Mouse (Mus musculus) MEL (cell line): ENCODE results near the gene Specc1l. TPM values are rescaled to one million over a fixed set of nuclear protein-coding genes. Genes with fewer than 3 reads are reported as not detected.

Experiments used
- DNase-seq: peaks from one replicate; pipeline ENCODE4 v3.0.0; 2011; ENCODE audit warnings: low read depth, low spot score
- H3K27ac ChIP-seq: 2 replicates; pipeline ENCODE4 v1.5.1; 2012; ENCODE audit warnings: low read depth, mild to moderate bottlenecking, control low read depth, low read length, moderate library complexity; ENCODE audit not compliant: control insufficient read depth
- H3K27me3 ChIP-seq, 2 experiments: fragments of 150-350 bp in 1 of 2; sonication (generic) in 1 of 2; 2 replicates each; pipeline ENCODE4 v1.6.1; 2012; ENCODE audit warnings: low read length in 2 of 2, mild to moderate bottlenecking in 2 of 2, improper control_type of control experiment in 1 of 2, moderate library complexity in 1 of 2; ENCODE audit not compliant: insufficient read depth in 2 of 2, control insufficient read depth in 1 of 2
- H3K36me3 ChIP-seq, 2 experiments: 2 replicates each; pipeline ENCODE4 v1.6.1; 2012 to 2014; ENCODE audit warnings: low read length in 2 of 2, improper control_type of control experiment in 1 of 2, inconsistent platforms in 1 of 2, mild to moderate bottlenecking in 1 of 2; ENCODE audit not compliant: insufficient read depth in 2 of 2, control insufficient read depth in 1 of 2
- H3K4me1 ChIP-seq, 2 experiments: fragments of 150-350 bp in 1 of 2; sonication (generic) in 1 of 2; 2 replicates each; pipeline ENCODE4 v1.6.1; 2012; ENCODE audit warnings: low read length in 2 of 2, improper control_type of control experiment in 1 of 2, mild to moderate bottlenecking in 1 of 2; ENCODE audit not compliant: insufficient read depth in 2 of 2, control insufficient read depth in 1 of 2
- H3K4me3 ChIP-seq, 2 experiments: fragments of 150-350 bp in 1 of 2; sonication (generic) in 1 of 2; 2 replicates each; pipeline ENCODE4 v1.5.1; 2012; ENCODE audit warnings: low read depth in 2 of 2, low read length in 2 of 2, mild to moderate bottlenecking in 2 of 2, moderate library complexity in 2 of 2, control low read depth in 1 of 2, improper control_type of control experiment in 1 of 2; ENCODE audit not compliant: control insufficient read depth in 1 of 2, insufficient read depth in 1 of 2
- H3K79me2 ChIP-seq: 2 replicates; pipeline ENCODE4 v1.6.1; 2012; ENCODE audit warnings: mild to moderate bottlenecking, low read length, moderate library complexity; ENCODE audit not compliant: control insufficient read depth, poor library complexity, insufficient read depth
- H3K9ac ChIP-seq: 2 replicates; pipeline ENCODE4 v1.6.1; 2012; ENCODE audit warnings: low read depth, mild to moderate bottlenecking, control low read depth, low read length, moderate library complexity; ENCODE audit not compliant: control insufficient read depth, poor library complexity, severe bottlenecking
- H3K9me3 ChIP-seq: fragments of 150-350 bp; sonication (generic); replicated peaks from 2 replicates; pipeline ENCODE4 v1.6.1; 2012; ENCODE audit warnings: mild to moderate bottlenecking, low read length, improper control_type of control experiment, moderate library complexity; ENCODE audit not compliant: insufficient read depth
- BHLHE40 ChIP-seq: IDR thresholded peaks from 2 replicates; pipeline ENCODE4 v1.6.1; 2012; ENCODE audit warnings: low read depth, mild to moderate bottlenecking, inconsistent platforms, low read length, improper control_type of control experiment, borderline replicate concordance
- CHD1 ChIP-seq: IDR thresholded peaks from 2 replicates; pipeline ENCODE4 v1.6.1; 2012; ENCODE audit warnings: low read depth, mild to moderate bottlenecking, inconsistent platforms, low read length, improper control_type of control experiment
- CHD2 ChIP-seq: IDR thresholded peaks from 2 replicates; pipeline ENCODE4 v1.6.1; 2011; ENCODE audit warnings: low read length, improper control_type of control experiment
- CTCF ChIP-seq, 3 experiments: IDR thresholded peaks in 2 of 3; conservative IDR thresholded peaks in 1 of 3; 2 replicates each; pipeline ENCODE4 v1.5.1; 2011 to 2012; ENCODE audit warnings: low read length in 3 of 3, low read depth in 2 of 3, mild to moderate bottlenecking in 2 of 3, improper control_type of control experiment in 1 of 3, inconsistent platforms in 1 of 3, mixed read lengths in 1 of 3, moderate library complexity in 1 of 3; ENCODE audit not compliant: control insufficient read depth in 1 of 3, insufficient read depth in 1 of 3, poor library complexity in 1 of 3, severe bottlenecking in 1 of 3
- ELF1 ChIP-seq: IDR thresholded peaks from 2 replicates; pipeline ENCODE4 v1.6.1; 2014; ENCODE audit warnings: low read depth, mild to moderate bottlenecking, inconsistent platforms, low read length, improper control_type of control experiment, moderate library complexity
- EP300 ChIP-seq, 2 experiments: IDR thresholded peaks; 2 replicates each; pipeline ENCODE4 v1.6.1; 2011; ENCODE audit warnings: improper control_type of control experiment in 2 of 2, low read length in 2 of 2, low read depth in 1 of 2, mild to moderate bottlenecking in 1 of 2
- ETS1 ChIP-seq: IDR thresholded peaks from 2 replicates; pipeline ENCODE4 v1.6.1; 2012; ENCODE audit warnings: low read depth, mild to moderate bottlenecking, inconsistent platforms, low read length, improper control_type of control experiment, moderate library complexity
- GABPA ChIP-seq: IDR thresholded peaks from 2 replicates; pipeline ENCODE4 v1.6.1; 2012; ENCODE audit warnings: low read depth, mild to moderate bottlenecking, inconsistent platforms, low read length, improper control_type of control experiment, moderate library complexity
- GATA1 ChIP-seq: IDR thresholded peaks from 2 replicates; pipeline ENCODE4 v1.6.1; 2011; ENCODE audit warnings: low read depth, low read length, improper control_type of control experiment
- HCFC1 ChIP-seq: IDR thresholded peaks from 2 replicates; pipeline ENCODE4 v1.6.1; 2012; ENCODE audit warnings: low read depth, mild to moderate bottlenecking, inconsistent platforms, low read length, improper control_type of control experiment, moderate library complexity
- JUND ChIP-seq: IDR thresholded peaks from 2 replicates; pipeline ENCODE4 v1.6.1; 2011; ENCODE audit warnings: low read depth, mild to moderate bottlenecking, improper control_type of control experiment, low read length
- MAFK ChIP-seq: IDR thresholded peaks from 2 replicates; pipeline ENCODE4 v1.6.1; 2011; ENCODE audit warnings: low read depth, mild to moderate bottlenecking, low read length, improper control_type of control experiment, borderline replicate concordance
- MAZ ChIP-seq: IDR thresholded peaks from 2 replicates; pipeline ENCODE4 v1.6.1; 2012; ENCODE audit warnings: low read depth, mild to moderate bottlenecking, inconsistent platforms, low read length, improper control_type of control experiment
- MEF2A ChIP-seq: IDR thresholded peaks from 2 replicates; pipeline ENCODE4 v1.6.1; 2014; ENCODE audit warnings: low read depth, mild to moderate bottlenecking, inconsistent platforms, low read length, improper control_type of control experiment; ENCODE audit not compliant: poor library complexity, insufficient replicate concordance, severe bottlenecking; ENCODE audit errors: extremely low read depth
- MYB ChIP-seq: IDR thresholded peaks from 2 replicates; pipeline ENCODE4 v1.6.1; 2011; ENCODE audit warnings: mild to moderate bottlenecking, low read depth, low read length, improper control_type of control experiment
- MYC ChIP-seq: IDR thresholded peaks from 2 replicates; pipeline ENCODE4 v1.6.1; 2011; ENCODE audit warnings: low read depth, mild to moderate bottlenecking, low read length, improper control_type of control experiment, moderate library complexity
- NRF1 ChIP-seq: IDR thresholded peaks from 2 replicates; pipeline ENCODE4 v1.6.1; 2014; ENCODE audit warnings: low read depth, mild to moderate bottlenecking, inconsistent platforms, low read length, improper control_type of control experiment, moderate library complexity; ENCODE audit not compliant: poor library complexity, insufficient read depth, severe bottlenecking
- POLR2A ChIP-seq, 2 experiments: IDR thresholded peaks; 2 replicates each; pipeline ENCODE4 v1.6.1; 2011 to 2012; ENCODE audit warnings: low read length in 2 of 2, mild to moderate bottlenecking in 2 of 2, control low read depth in 1 of 2, improper control_type of control experiment in 1 of 2, low read depth in 1 of 2, moderate library complexity in 1 of 2; ENCODE audit not compliant: control insufficient read depth in 1 of 2, insufficient read depth in 1 of 2, poor library complexity in 1 of 2
- POLR2AphosphoS5 ChIP-seq: IDR thresholded peaks from 2 replicates; pipeline ENCODE4 v1.6.1; 2012; ENCODE audit warnings: low read depth, borderline replicate concordance, mild to moderate bottlenecking, inconsistent platforms, low read length, moderate library complexity, mixed read lengths
- RCOR1 ChIP-seq: IDR thresholded peaks from 2 replicates; pipeline ENCODE4 v1.6.1; 2012; ENCODE audit warnings: low read depth, mild to moderate bottlenecking, inconsistent platforms, low read length, improper control_type of control experiment
- SIN3A ChIP-seq: IDR thresholded peaks from 2 replicates; pipeline ENCODE4 v1.6.1; 2012; ENCODE audit warnings: low read length, improper control_type of control experiment, inconsistent platforms
- SMC3 ChIP-seq: IDR thresholded peaks from 2 replicates; pipeline ENCODE4 v1.6.1; 2011; ENCODE audit warnings: low read depth, low read length, improper control_type of control experiment
- TAL1 ChIP-seq: IDR thresholded peaks from 2 replicates; pipeline ENCODE4 v1.6.1; 2012; ENCODE audit warnings: mild to moderate bottlenecking, inconsistent platforms, low read length, moderate library complexity, mixed read lengths
- TBP ChIP-seq: IDR thresholded peaks from 2 replicates; pipeline ENCODE4 v1.8.0; 2011; ENCODE audit warnings: low read depth, low read length, improper control_type of control experiment
- TCF12 ChIP-seq: IDR thresholded peaks from 2 replicates; pipeline ENCODE4 v1.6.1; 2014; ENCODE audit warnings: low read depth, mild to moderate bottlenecking, inconsistent platforms, low read length, improper control_type of control experiment, moderate library complexity
- UBTF ChIP-seq: IDR thresholded peaks from 2 replicates; pipeline ENCODE4 v1.6.1; 2012; ENCODE audit warnings: low read depth, mild to moderate bottlenecking, inconsistent platforms, low read length, improper control_type of control experiment, moderate library complexity, borderline replicate concordance; ENCODE audit not compliant: insufficient read depth
- ZMIZ1 ChIP-seq: IDR thresholded peaks from 2 replicates; pipeline ENCODE4 v1.6.1; 2012; ENCODE audit warnings: low read depth, mild to moderate bottlenecking, inconsistent platforms, low read length, improper control_type of control experiment, moderate library complexity
- polyA plus RNA-seq, 2 experiments: library from polyadenylated mRNA; stranded (reverse) in 1 of 2; unstranded in 1 of 2; fragments of >175 nt in 1 of 2; fragments of >200 nt in 1 of 2; gene quantifications; 2 replicates each; pipeline versions ENCODE4 v1.2.1 to v1.2.4; 2012; ENCODE audit warnings: low replicate concordance in 2 of 2, low read depth in 1 of 2; ENCODE audit not compliant: insufficient read length in 2 of 2, insufficient read depth in 1 of 2, missing spikeins in 1 of 2
- total RNA-seq: library from RNA; depleted of rRNA; stranded (reverse); fragments of 300-350 nt; gene quantifications from 2 replicates; pipeline ENCODE4 v1.2.3, GENCODE M21; 2012

Specc1l gene
- total and polyA plus RNA-seq, 3 experiments: 12.3 to 30.6 (median 15.1) TPM

DNA sequence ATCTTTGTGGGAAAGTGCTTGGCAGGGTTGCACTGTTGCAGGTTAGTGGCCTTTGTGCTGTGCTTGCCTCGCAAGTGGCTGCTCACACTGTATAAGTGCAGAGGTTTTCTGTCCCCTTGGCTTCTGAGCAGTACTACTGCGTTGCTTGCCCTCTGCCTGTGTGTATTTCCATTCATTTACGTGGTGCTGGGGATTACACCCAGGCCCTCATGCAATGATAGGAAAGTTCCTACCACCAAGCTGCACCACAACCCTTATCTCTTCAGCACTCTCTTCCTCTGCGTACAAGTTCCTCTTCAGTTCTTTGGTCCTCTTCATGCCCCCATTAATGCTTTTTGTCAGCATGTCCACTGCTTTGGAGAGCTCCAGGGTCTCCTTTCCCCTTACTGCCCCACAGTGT is 90.1 kb downstream of the Specc1l start:
- Histone ChIP-seq H3K27ac (peak overlapping the region; percentile 93), H3K9ac (peak overlapping the region; percentile 42), H3K27me3 (no peaks in the 10 kb centered on the region), H3K4me1 (peaks cover 45 to 56% of the 10 kb centered on the region in 2 experiments), H3K79me2 (no peaks in the 10 kb centered on the region), H3K9me3 (no peaks in the 10 kb centered on the region), H3K4me3 (no peak overlapping the region), H3K36me3 (peaks cover 0 to 58% of the 10 kb centered on the region in 2 experiments; a peak in 2 of 4 replicates)
- no peak for TF ChIP-seq GABPA
- no peak; the same call in 1 of the 2 replicates for TF ChIP-seq TBP
- peak; percentile 45; the same call in 1 of the 2 replicates for TF ChIP-seq MAFK
- TF ChIP-seq POLR2AphosphoS5: no peak
- no peak for TF ChIP-seq MEF2A
- TF ChIP-seq NRF1: no peak
- TF ChIP-seq ELF1: no peak
- no peak for TF ChIP-seq MYB
- TF ChIP-seq MYC: peak; percentile 75; the same call in 1 of the 2 replicates
- peak in 1 of 2 experiments; percentile 42; a peak in 1 of 4 replicates for TF ChIP-seq POLR2A (IDR thresholded peaks at IDR 0.05; ENCODE audit: control insufficient read depth in 1 of 2, insufficient read depth in 1 of 2, low read depth in 1 of 2, low read length in 2 of 2, poor library complexity in 1 of 2)
- no peak for TF ChIP-seq SMC3
- 0 out of 2 replicates have a peak, but pooled peaks have one; percentile 49 for TF ChIP-seq JUND
- peak; percentile 92 for TF ChIP-seq TAL1
- TF ChIP-seq ZMIZ1: no peak
- no peak for TF ChIP-seq UBTF
- no peak for TF ChIP-seq HCFC1
- no peak for TF ChIP-seq CHD2
- TF ChIP-seq EP300 (IDR thresholded peaks at IDR 0.05; ENCODE audit: low read depth in 1 of 2, low read length in 2 of 2): peak; percentile 95 to 97
- peak; percentile 65 for TF ChIP-seq SIN3A
- no peak for TF ChIP-seq BHLHE40
- TF ChIP-seq CTCF (IDR thresholded peaks at IDR 0.05 in 2 of 3, conservative IDR thresholded peaks at IDR 0.05 in 1 of 3; ENCODE audit: control insufficient read depth in 1 of 3, insufficient read depth in 1 of 3, low read depth in 2 of 3, low read length in 3 of 3, poor library complexity in 1 of 3, severe bottlenecking in 1 of 3): no peak
- peak; percentile 75; the same call in 1 of the 2 replicates for TF ChIP-seq MAZ
- TF ChIP-seq CHD1: no peak
- TF ChIP-seq TCF12: peak; percentile 94
- peak; percentile 98 for TF ChIP-seq GATA1
- TF ChIP-seq RCOR1: peak; percentile 76
- peak; percentile 88 for TF ChIP-seq ETS1
- DNase-seq: peak; percentile 95
